Mouse (Mus musculus) stomach, postnatal 0 days (tissue): ENCODE results near the gene Repin1.

Experiments used
- CTCF ChIP-seq: IDR thresholded peaks from 2 replicates; pipeline ENCODE4 v1.5.1; 2016; ENCODE audit warnings: antibody characterized with exemption, low read depth, mild to moderate bottlenecking, moderate library complexity
- EP300 ChIP-seq: optimal IDR thresholded peaks from 2 replicates; pipeline ENCODE3; 2016; ENCODE audit warnings: antibody characterized with exemption

- TF ChIP-seq CTCF (peak; percentile 82), EP300 (no peak)
Measured at GRCm38 (mm10) chr6:48642764-48643292, 49.1 kb downstream of the Repin1 start.
